Mouse (Mus musculus): ENCODE measurements at regions not wholly inside any gene's neighbourhood (a gene's known extent, or its start where the extent isn't known, plus 50 kb on each side); places are given as distances from the start of the nearest gene placed in this dataset.

- ATAC-seq (replicated peaks; ENCODE audit: low FRiP score, low TSS enrichment, low read depth) (no peak), DNase-seq (ENCODE audit: low spot score) (no peak)
- Histone ChIP-seq H3K9ac (ENCODE audit: low read length) (no peak overlapping the region), H3K36me3 (ENCODE audit: control insufficient read depth, insufficient read depth, low read length) (no peaks in the 10 kb centered on the region), H3K27me3 (replicated peaks; ENCODE audit: control insufficient read depth, insufficient read depth, low read length) (no peaks in the 10 kb centered on the region), H3K4me1 (replicated peaks; ENCODE audit: control insufficient read depth, insufficient read depth, low read length) (no peaks in the 10 kb centered on the region), H3K9me3 (ENCODE audit: control insufficient read depth, low read length) (no peaks in the 10 kb centered on the region), H3K4me2 (ENCODE audit: low read length) (no peak overlapping the region), H3K4me3 (ENCODE audit: low read depth, low read length) (no peak overlapping the region), H3K27ac (ENCODE audit: low read depth) (no peak overlapping the region)
- 65% methylated on average over 2 of the region's 2 CpGs for WGBS
These were observed 1035.2 kb upstream of the B3galt2 start for GRCm38 (mm10) chr1:142605224-142605623.

DNA sequence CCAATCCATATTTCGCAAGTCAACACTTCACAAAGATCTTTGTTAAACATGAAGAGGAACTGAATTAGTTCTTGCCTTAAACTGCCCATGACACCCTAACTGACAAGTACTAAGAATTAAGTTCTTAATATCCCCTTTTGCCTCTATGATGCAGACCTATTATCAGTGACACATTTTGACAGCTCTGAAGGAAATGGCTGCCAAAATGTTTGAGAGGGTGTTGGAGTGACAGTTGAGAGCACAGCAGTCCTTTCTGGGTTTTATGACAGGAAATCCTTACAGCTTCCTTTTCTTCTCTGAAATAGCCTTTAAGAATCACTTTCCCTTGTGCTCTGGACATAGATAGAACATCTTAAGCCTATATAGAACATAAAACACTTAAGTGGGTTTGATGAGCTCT, 1034.4 kb upstream of the B3galt2 start:
- no peaks in the 10 kb centered on the region for H3K36me3 ChIP-seq (ENCODE audit: control insufficient read depth, insufficient read depth, low read length)
- 93% methylated on average over 1 of the region's 1 CpGs for WGBS
- DNase-seq (ENCODE audit: low spot score), result no peak
- H3K27ac ChIP-seq (ENCODE audit: low read depth), result no peak overlapping the region
- H3K27me3 ChIP-seq (replicated peaks; ENCODE audit: control insufficient read depth, insufficient read depth, low read length), result no peaks in the 10 kb centered on the region
- no peak overlapping the region for H3K4me2 ChIP-seq (ENCODE audit: low read length)
- no peaks in the 10 kb centered on the region for H3K9me3 ChIP-seq (ENCODE audit: control insufficient read depth, low read length)
- H3K9ac ChIP-seq (ENCODE audit: low read length), result no peak overlapping the region
- no peaks in the 10 kb centered on the region for H3K4me1 ChIP-seq (replicated peaks; ENCODE audit: control insufficient read depth, insufficient read depth, low read length)
- no peak for ATAC-seq (replicated peaks; ENCODE audit: low FRiP score, low TSS enrichment, low read depth)
- no peak overlapping the region for H3K4me3 ChIP-seq (ENCODE audit: low read depth, low read length)

- H3K9me3 ChIP-seq (ENCODE audit: control insufficient read depth, low read length), result no peaks in the 10 kb centered on the region
- H3K4me1 ChIP-seq (replicated peaks; ENCODE audit: control insufficient read depth, insufficient read depth, low read length), result no peaks in the 10 kb centered on the region
- no peaks in the 10 kb centered on the region for H3K36me3 ChIP-seq (ENCODE audit: control insufficient read depth, insufficient read depth, low read length)
- H3K27me3 ChIP-seq (replicated peaks; ENCODE audit: control insufficient read depth, insufficient read depth, low read length), result no peaks in the 10 kb centered on the region
- no peak for DNase-seq (ENCODE audit: low spot score)
- WGBS, result 93% methylated on average over 2 of the region's 2 CpGs
- no peak overlapping the region for H3K9ac ChIP-seq (ENCODE audit: low read length)
- no peak overlapping the region for H3K4me3 ChIP-seq (ENCODE audit: low read depth, low read length)
- H3K27ac ChIP-seq (ENCODE audit: low read depth), result no peak overlapping the region
- H3K4me2 ChIP-seq (ENCODE audit: low read length), result no peak overlapping the region
- ATAC-seq (replicated peaks; ENCODE audit: low FRiP score, low TSS enrichment, low read depth), result no peak
These were observed 1019.0 kb upstream of the B3galt2 start for GRCm38 (mm10) chr1:142621464-142621863.

DNA sequence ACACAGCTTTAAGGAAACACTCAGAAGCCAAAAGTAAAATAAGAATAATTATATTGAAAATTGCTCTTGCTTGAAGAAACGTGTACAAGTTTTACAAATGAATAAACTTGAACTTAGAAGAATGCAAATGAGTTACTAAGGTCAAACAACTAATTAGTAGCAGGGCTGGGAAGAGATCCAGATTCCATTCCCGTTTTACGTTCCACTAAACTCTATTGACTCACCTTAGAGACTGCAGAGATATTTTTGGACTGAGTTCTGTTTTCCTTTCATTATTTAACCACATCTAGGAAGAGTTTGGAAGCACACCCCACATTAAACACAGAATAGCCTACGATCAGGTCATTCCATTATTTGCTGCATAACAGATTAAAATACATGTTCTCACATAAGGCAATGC, 1016.2 kb upstream of the B3galt2 start:
- Histone ChIP-seq H3K9ac (ENCODE audit: low read length) (no peak overlapping the region), H3K9me3 (ENCODE audit: control insufficient read depth, low read length) (no peaks in the 10 kb centered on the region), H3K36me3 (ENCODE audit: control insufficient read depth, insufficient read depth, low read length) (no peaks in the 10 kb centered on the region), H3K27me3 (replicated peaks; ENCODE audit: control insufficient read depth, insufficient read depth, low read length) (no peaks in the 10 kb centered on the region), H3K27ac (ENCODE audit: low read depth) (no peak overlapping the region), H3K4me1 (replicated peaks; ENCODE audit: control insufficient read depth, insufficient read depth, low read length) (no peaks in the 10 kb centered on the region), H3K4me2 (ENCODE audit: low read length) (no peak overlapping the region), H3K4me3 (ENCODE audit: low read depth, low read length) (no peak overlapping the region)
- WGBS, result 74% methylated on average over 4 of the region's 4 CpGs
- DNase-seq (ENCODE audit: low spot score) (no peak), ATAC-seq (replicated peaks; ENCODE audit: low FRiP score, low TSS enrichment, low read depth) (no peak)

- Histone ChIP-seq H3K9ac (ENCODE audit: low read length) (no peak overlapping the region), H3K27me3 (replicated peaks; ENCODE audit: control insufficient read depth, insufficient read depth, low read length) (no peaks in the 10 kb centered on the region), H3K4me2 (ENCODE audit: low read length) (no peak overlapping the region), H3K9me3 (ENCODE audit: control insufficient read depth, low read length) (no peaks in the 10 kb centered on the region), H3K4me1 (replicated peaks; ENCODE audit: control insufficient read depth, insufficient read depth, low read length) (no peaks in the 10 kb centered on the region), H3K4me3 (ENCODE audit: low read depth, low read length) (no peak overlapping the region), H3K36me3 (ENCODE audit: control insufficient read depth, insufficient read depth, low read length) (no peaks in the 10 kb centered on the region), H3K27ac (ENCODE audit: low read depth) (no peak overlapping the region)
- no peak for ATAC-seq (replicated peaks; ENCODE audit: low FRiP score, low TSS enrichment, low read depth)
- no peak for DNase-seq (ENCODE audit: low spot score)
- 81% methylated on average over 2 of the region's 2 CpGs for WGBS
These were observed 985.2 kb upstream of the B3galt2 start for GRCm38 (mm10) chr1:142655289-142655688.

- Histone ChIP-seq H3K36me3 (ENCODE audit: control insufficient read depth, insufficient read depth, low read length) (no peaks in the 10 kb centered on the region), H3K4me1 (replicated peaks; ENCODE audit: control insufficient read depth, insufficient read depth, low read length) (no peaks in the 10 kb centered on the region), H3K4me3 (ENCODE audit: low read depth, low read length) (no peak overlapping the region), H3K4me2 (ENCODE audit: low read length) (no peak overlapping the region), H3K27ac (ENCODE audit: low read depth) (no peak overlapping the region), H3K9ac (ENCODE audit: low read length) (no peak overlapping the region), H3K27me3 (replicated peaks; ENCODE audit: control insufficient read depth, insufficient read depth, low read length) (no peaks in the 10 kb centered on the region), H3K9me3 (ENCODE audit: control insufficient read depth, low read length) (no peaks in the 10 kb centered on the region)
- 83% methylated on average over 4 of the region's 4 CpGs for WGBS
- ATAC-seq (replicated peaks; ENCODE audit: low FRiP score, low TSS enrichment, low read depth) (no peak), DNase-seq (ENCODE audit: low spot score) (no peak)
These were observed 975.2 kb upstream of the B3galt2 start for GRCm38 (mm10) chr1:142665262-142665661.

DNA sequence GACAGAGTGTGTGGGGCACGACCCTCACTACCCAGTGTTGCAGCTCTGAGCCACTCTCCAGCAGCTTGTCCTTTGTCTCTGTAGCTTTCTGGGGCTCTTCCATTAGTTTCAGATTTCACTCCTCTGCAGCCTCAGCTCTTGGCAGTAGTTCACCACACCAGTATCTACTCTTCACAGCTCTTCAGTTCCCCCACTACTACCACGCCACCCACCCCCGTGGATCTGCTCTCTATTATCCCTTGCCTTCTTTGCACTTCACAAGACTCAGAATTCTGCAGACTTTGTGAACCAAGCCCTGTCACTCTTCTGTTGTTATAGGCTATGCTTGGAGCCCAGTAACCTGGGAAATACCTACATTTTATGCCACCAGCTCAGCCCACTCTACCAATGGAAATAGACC, 960.5 kb upstream of the B3galt2 start:
- WGBS, result 65% methylated on average over 3 of the region's 3 CpGs
- Histone ChIP-seq H3K4me3 (ENCODE audit: low read depth, low read length) (no peak overlapping the region), H3K27me3 (replicated peaks; ENCODE audit: control insufficient read depth, insufficient read depth, low read length) (no peaks in the 10 kb centered on the region)

GRCm38 (mm10) chr1:142688828-142689227, 951.6 kb upstream of the B3galt2 start:
- Histone ChIP-seq H3K36me3 (ENCODE audit: control insufficient read depth, insufficient read depth, low read length) (no peaks in the 10 kb centered on the region), H3K4me3 (ENCODE audit: low read depth, low read length) (no peak overlapping the region), H3K9me3 (ENCODE audit: control insufficient read depth, low read length) (no peaks in the 10 kb centered on the region), H3K9ac (ENCODE audit: low read length) (no peak overlapping the region), H3K27me3 (replicated peaks; ENCODE audit: control insufficient read depth, insufficient read depth, low read length) (no peaks in the 10 kb centered on the region), H3K4me1 (replicated peaks; ENCODE audit: control insufficient read depth, insufficient read depth, low read length) (no peaks in the 10 kb centered on the region), H3K4me2 (ENCODE audit: low read length) (no peak overlapping the region), H3K27ac (ENCODE audit: low read depth) (no peak overlapping the region)
- ATAC-seq (replicated peaks; ENCODE audit: low FRiP score, low TSS enrichment, low read depth), result no peak
- DNase-seq (ENCODE audit: low spot score), result no peak

More for the DNA sequence above, 960.5 kb upstream of the B3galt2 start:
- DNase-seq (ENCODE audit: low spot score) (no peak), ATAC-seq (replicated peaks; ENCODE audit: low FRiP score, low TSS enrichment, low read depth) (no peak)
- Histone ChIP-seq H3K4me1 (replicated peaks; ENCODE audit: control insufficient read depth, insufficient read depth, low read length) (no peaks in the 10 kb centered on the region), H3K4me2 (ENCODE audit: low read length) (no peak overlapping the region), H3K9ac (ENCODE audit: low read length) (no peak overlapping the region), H3K27ac (ENCODE audit: low read depth) (no peak overlapping the region), H3K9me3 (ENCODE audit: control insufficient read depth, low read length) (no peaks in the 10 kb centered on the region), H3K36me3 (ENCODE audit: control insufficient read depth, insufficient read depth, low read length) (no peaks in the 10 kb centered on the region)

GRCm38 (mm10) chr1:142695179-142695578, 945.3 kb upstream of the B3galt2 start:
- H3K9me3 ChIP-seq (ENCODE audit: control insufficient read depth, low read length), result no peaks in the 10 kb centered on the region
- ATAC-seq (replicated peaks; ENCODE audit: low FRiP score, low TSS enrichment, low read depth), result no peak
- DNase-seq (ENCODE audit: low spot score), result no peak
- no peaks in the 10 kb centered on the region for H3K4me1 ChIP-seq (replicated peaks; ENCODE audit: control insufficient read depth, insufficient read depth, low read length)
- no peaks in the 10 kb centered on the region for H3K36me3 ChIP-seq (ENCODE audit: control insufficient read depth, insufficient read depth, low read length)
- H3K9ac ChIP-seq (ENCODE audit: low read length), result no peak overlapping the region
- H3K27me3 ChIP-seq (replicated peaks; ENCODE audit: control insufficient read depth, insufficient read depth, low read length), result no peaks in the 10 kb centered on the region
- H3K27ac ChIP-seq (ENCODE audit: low read depth), result no peak overlapping the region
- H3K4me3 ChIP-seq (ENCODE audit: low read depth, low read length), result no peak overlapping the region
- 59% methylated on average over 1 of the region's 1 CpGs for WGBS
- H3K4me2 ChIP-seq (ENCODE audit: low read length), result no peak overlapping the region
